Mouse (Mus musculus): Measurements from ENCODE around the gene Il12rb1.

Gene Il12rb1

GRCm38 (mm10) chr8:70808239-70808638, at the start of gene Il12rb1:
Il12rb1 (plus strand) TSS chr8:70808449.
- no peak for DNase-seq (ENCODE audit: inconsistent ontology term)

GRCm38 (mm10) chr8:70758616-70759561, 49.4 kb upstream of the Il12rb1 start:
- DNase-seq (ENCODE audit: inconsistent ontology term), result no peak

- no peak for DNase-seq (ENCODE audit: inconsistent ontology term)
Observed at GRCm38 (mm10) chr8:70760350-70760749, 47.9 kb upstream of the Il12rb1 start.

GRCm38 (mm10) chr8:70760775-70761406, 47.4 kb upstream of the Il12rb1 start, which contains the start of gene Mpv17l2:
Mpv17l2 (minus strand) TSS chr8:70760946.
- DNase-seq (ENCODE audit: inconsistent ontology term), result peak; percentile 98

- no peak for DNase-seq (ENCODE audit: inconsistent ontology term)
Observed at GRCm38 (mm10) chr8:70762118-70762517, 46.1 kb upstream of the Il12rb1 start.

GRCm38 (mm10) chr8:70763354-70763753, 44.9 kb upstream of the Il12rb1 start:
- no peak for DNase-seq (ENCODE audit: inconsistent ontology term)

GRCm38 (mm10) chr8:70764026-70764425, 44.2 kb upstream of the Il12rb1 start:
- no peak for DNase-seq (ENCODE audit: inconsistent ontology term)

- DNase-seq (ENCODE audit: inconsistent ontology term), result no peak
Observed at GRCm38 (mm10) chr8:70764676-70765075, 43.6 kb upstream of the Il12rb1 start.

- no peak for DNase-seq (ENCODE audit: inconsistent ontology term)
Observed at GRCm38 (mm10) chr8:70765329-70765728, 42.9 kb upstream of the Il12rb1 start.

GRCm38 (mm10) chr8:70765838-70766570, 42.2 kb upstream of the Il12rb1 start:
- DNase-seq (ENCODE audit: inconsistent ontology term), result peak; percentile 71

- DNase-seq (ENCODE audit: inconsistent ontology term), result peak; percentile 85
Observed at GRCm38 (mm10) chr8:70766571-70767440, 41.4 kb upstream of the Il12rb1 start.

GRCm38 (mm10) chr8:70767503-70767902, 40.7 kb upstream of the Il12rb1 start:
- no peak for DNase-seq (ENCODE audit: inconsistent ontology term)

GRCm38 (mm10) chr8:70768231-70768776, 39.9 kb upstream of the Il12rb1 start:
- DNase-seq (ENCODE audit: inconsistent ontology term), result no peak

GRCm38 (mm10) chr8:70768956-70769355, 39.3 kb upstream of the Il12rb1 start:
- no peak for DNase-seq (ENCODE audit: inconsistent ontology term)

GRCm38 (mm10) chr8:70769359-70769758, 38.9 kb upstream of the Il12rb1 start:
- DNase-seq (ENCODE audit: inconsistent ontology term), result peak; percentile 90

GRCm38 (mm10) chr8:70769858-70770257, 38.4 kb upstream of the Il12rb1 start:
- DNase-seq (ENCODE audit: inconsistent ontology term), result no peak

- no peak for DNase-seq (ENCODE audit: inconsistent ontology term)
Observed at GRCm38 (mm10) chr8:70770748-70771147, 37.5 kb upstream of the Il12rb1 start.

GRCm38 (mm10) chr8:70771217-70771616, 37.0 kb upstream of the Il12rb1 start:
- no peak for DNase-seq (ENCODE audit: inconsistent ontology term)

- no peak for DNase-seq (ENCODE audit: inconsistent ontology term)
Observed at GRCm38 (mm10) chr8:70772075-70772474, 36.2 kb upstream of the Il12rb1 start.

GRCm38 (mm10) chr8:70772890-70773289, 35.4 kb upstream of the Il12rb1 start:
- DNase-seq (ENCODE audit: inconsistent ontology term), result no peak

GRCm38 (mm10) chr8:70773410-70773809, 34.8 kb upstream of the Il12rb1 start:
- peak; percentile 56 for DNase-seq (ENCODE audit: inconsistent ontology term)
